Mouse (Mus musculus) monocyte, adult 5-6 weeks (primary cell): Measurements from ENCODE around the gene Mgea5. TPM values are rescaled to one million over a fixed set of nuclear protein-coding genes. Genes with fewer than 3 reads are reported as not detected.

ENCODE experiments used
- ATAC-seq: fragments of 153-309, 156-312 bp; replicated peaks from 2 replicates; pipeline ENCODE4 v1.8.0; 2017; ENCODE audit warnings: mild to moderate bottlenecking; ENCODE audit not compliant: low TSS enrichment, insufficient number of reproducible peaks, severe bottlenecking, poor library complexity, low FRiP score
- total RNA-seq: library from RNA; stranded (forward); fragments of 200-1000, 200-491, 200-594 nt; gene quantifications from 3 replicates; pipeline ENCODE4 v1.2.3, GENCODE M21; 2017

Gene Mgea5
- total RNA-seq, 1 experiment from 2014 or later: 301 TPM

DNA sequence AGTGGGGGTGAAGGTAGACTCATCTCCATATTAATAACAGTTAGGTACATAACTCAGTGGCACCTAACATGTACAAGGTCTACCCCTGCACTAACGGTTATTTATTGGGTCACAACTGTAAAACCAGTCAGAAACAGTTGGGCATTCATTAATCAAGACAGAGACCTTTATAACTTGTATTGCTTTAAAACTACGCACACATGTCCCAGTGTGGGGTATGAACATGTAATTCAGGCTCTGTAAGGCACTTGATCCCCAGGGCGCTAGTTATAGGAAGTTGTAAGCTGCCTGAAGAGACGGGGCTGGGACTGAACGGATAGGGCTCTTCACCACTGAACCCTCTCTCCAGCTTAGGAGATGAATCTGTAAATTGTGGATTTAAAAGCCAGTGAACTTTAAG is 25.0 kb downstream of the Mgea5 start:
- no peak for ATAC-seq

DNA sequence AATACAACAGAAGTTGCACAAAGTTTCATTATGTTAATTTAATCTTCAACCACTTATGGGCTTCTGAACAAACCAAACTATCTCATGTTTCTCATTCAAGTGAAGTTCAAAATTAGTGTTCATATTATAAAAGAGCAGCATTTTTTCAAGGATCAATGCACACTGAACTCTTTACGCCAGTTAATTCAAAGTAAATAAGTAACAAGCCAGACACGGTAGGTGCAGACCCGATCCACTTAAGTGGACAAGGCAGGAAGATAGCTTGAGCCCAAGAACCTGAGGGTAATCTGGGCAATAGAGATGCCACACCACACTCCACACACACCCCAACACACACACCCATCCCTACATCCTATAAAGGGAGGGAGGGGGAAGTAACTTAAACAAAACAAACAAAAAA is 30.1 kb downstream of the Mgea5 start:
- no peak for ATAC-seq

- no peak for ATAC-seq
Measured at GRCm38 (mm10) chr19:45751881-45752280, 31.8 kb downstream of the Mgea5 start.

GRCm38 (mm10) chr19:45749243-45750043 is 34.2 kb downstream of the Mgea5 start, which contains the start of gene Npm3:
Gene Npm3, minus strand, starts transcription at chr19:45749591.
- peak; percentile 34 for ATAC-seq

DNA sequence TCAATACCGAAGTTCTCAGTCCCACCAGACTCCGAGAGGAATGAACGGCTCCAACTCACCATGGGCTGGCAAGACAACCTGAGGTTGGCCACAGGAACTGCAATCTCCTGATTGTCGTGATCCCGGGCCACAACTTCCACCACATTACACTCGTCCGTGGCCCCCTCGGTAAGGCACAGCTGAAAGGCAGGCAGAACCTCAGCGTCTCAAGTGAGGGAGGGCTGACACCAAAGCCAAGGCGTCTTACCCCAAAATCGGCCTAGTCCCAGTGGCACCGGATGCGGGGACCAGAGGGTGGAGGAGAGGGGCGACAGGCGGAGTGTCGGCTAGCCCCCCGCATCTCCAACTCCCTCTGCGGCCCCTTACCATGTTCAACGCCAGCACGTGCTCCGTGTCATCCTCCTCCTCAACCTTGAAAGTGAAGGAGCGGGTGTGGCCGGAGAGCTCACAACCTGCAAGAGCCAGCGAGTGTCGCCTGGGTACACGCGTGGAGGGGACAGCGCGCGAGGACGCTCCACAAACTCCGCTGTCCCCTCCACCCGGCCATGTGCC is 34.9 kb downstream of the Mgea5 start:
- 0 out of 2 replicates have a peak, but pooled peaks have one; percentile 4 for ATAC-seq

DNA sequence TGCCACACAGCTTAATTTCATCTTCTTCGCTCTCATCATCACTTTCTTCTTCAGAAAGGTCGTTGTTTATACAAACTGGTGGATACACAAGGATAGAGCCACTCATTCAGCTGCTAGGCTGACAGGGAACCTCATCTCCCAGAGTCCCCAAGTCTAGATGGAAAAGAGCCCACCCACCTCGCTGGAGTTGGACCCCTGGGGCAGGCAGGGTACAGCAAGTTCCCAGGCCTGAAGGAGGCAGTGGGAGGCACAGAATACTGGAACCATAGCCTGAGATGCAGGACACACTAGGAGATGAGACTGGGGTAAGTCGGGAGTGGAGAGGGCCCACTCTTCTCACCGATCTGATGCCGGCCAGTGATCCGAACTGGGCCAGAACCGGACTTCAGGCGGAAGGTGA is 35.4 kb downstream of the Mgea5 start:
- no peak for ATAC-seq

DNA sequence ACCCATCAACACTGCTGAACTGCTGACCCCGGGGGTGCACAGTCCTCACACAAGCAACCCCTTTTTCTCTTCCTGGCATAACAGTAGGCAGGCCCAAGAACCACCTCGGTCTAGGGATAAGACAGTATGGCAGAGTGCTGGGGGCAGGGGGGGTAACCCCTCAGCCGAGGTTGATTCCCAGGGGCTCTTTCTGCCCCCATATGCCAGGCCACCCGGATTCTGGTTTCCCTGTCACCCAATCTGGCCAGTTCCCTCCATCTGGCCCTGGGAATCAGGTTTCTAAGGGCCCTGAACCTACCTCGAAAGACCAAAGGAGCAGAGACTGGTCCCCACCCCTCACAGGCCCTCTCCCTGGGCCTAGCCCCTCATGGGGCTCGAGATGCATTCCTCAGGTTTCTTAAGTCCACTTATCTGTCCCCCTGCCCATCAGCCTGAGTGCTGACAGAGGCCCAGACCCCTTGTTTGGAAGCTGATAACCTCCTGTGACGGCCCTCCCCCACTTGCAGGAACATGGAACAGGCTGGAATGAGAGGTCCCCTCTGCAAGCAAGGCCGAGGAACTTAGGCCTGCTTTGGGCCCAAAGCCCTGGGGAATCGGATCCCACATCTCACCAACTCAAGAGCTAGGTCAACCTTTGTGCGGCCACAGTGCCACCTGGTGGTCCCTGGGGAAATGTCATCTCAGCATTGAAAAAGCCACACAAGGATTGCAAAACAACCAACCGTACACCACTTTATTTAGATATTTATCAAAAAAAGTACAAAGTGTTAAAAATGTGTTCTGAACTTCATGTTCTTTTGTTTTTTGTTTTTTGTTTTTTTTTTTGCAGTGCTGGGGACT is 36.4 kb downstream of the Mgea5 start:
- peak; percentile 51 for ATAC-seq

DNA sequence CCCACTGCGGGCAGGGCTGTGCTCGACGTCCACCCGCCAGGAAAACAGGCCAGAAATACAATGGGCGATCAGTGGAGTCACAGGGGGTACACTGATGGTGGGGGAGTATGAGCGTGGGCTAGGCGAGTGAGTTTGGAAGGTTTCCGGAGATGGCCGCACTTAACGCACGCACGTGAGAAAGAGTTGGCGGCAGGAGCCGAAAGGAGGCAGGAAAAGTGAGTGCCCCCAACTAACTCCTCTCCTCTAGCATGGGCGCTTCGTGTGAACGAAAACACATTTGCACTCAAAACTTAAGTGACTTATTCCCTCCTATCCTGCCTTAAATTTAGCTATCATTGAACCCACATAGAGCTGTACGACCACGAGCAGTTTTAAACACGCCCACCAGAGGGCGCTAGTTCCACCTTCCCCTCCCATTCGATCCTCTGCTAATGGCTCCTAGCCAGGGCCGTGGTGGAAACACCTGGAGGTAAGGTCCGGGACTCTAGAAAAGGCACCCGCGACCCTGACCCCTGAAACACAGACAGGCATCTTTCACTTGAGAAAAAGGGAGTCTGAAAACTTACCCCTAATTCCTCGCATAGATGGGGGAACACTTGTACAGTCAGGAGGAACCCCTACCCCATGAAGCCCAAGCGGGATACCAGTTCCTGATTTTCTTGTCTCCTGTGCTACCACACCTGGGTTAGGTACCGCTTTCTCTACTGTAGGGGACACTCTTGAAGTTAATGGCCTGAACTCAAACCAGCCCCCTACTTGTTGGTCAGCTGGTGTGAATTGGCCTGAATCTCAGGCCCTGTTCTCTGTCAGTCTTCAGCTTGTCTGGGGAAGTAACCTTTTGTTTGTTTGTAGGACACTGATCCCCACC is 37.2 kb downstream of the Mgea5 start:
- peak; percentile 45; the same call in 1 of the 2 replicates for ATAC-seq

GRCm38 (mm10) chr19:45745344-45746152 is 38.1 kb downstream of the Mgea5 start:
- ATAC-seq: no peak

DNA sequence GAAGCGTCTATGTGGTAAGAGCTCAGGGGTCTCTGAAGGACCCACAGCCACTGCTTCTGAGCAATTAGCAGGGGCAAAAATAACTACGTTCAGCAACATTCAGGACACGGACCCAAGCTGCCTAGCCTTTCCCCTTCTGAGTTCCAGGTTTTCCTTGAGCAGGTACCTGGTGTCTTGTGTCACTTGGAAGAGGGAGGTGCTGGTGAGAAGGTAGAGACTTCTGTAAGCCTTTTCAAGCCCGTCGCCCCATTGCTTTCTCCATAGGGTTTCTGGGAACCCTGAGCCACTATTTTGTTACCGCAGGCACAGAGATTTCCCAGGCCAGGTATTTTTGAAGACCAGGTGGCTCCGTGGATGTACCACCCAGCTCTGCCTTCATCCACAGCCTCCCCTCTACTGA is 40.0 kb downstream of the Mgea5 start:
- no peak for ATAC-seq

GRCm38 (mm10) chr19:45742984-45743575 is 40.6 kb downstream of the Mgea5 start:
- ATAC-seq: no peak

- ATAC-seq: no peak
Measured at GRCm38 (mm10) chr19:45742218-45742983, 41.2 kb downstream of the Mgea5 start, which contains the start of gene Fgf8. Gene Fgf8, minus strand, starts transcription at chr19:45742915.

DNA sequence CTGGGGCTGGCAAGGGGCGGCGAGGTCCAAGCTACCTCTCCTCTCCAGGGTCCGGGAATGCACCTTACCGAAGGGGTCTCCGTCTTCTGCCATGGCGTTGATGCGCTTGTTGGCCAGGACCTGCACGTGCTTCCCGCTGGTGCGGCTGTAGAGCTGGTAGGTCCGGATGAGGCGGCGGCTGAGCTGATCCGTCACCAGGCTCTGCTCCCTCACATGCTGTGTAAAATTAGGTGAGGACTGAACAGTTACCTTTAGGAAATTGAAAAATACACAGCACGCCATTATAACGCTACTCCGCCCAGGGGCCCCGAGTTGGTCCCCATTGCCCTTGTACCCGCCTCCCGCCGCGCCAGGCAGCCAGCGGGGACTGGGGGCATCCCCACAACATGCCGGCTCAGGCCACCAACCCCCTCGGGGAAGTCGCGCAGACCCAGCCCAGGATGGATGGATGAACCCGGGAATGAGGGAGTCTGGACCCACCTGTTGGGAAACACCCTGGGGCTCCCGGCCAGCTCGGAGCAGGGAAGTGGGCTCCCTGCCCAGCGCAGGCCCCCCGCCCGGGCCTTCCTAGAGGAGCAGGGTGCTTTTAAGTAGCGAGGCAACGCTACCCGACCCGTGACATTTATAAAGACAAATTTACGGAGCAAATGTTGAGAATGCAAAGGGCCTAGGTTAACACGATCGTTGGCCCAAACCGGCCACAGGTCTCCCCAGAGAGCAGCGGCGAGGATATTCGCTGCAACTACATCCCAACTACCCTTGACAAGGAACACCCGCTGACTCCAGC is 42.0 kb downstream of the Mgea5 start:
- ATAC-seq: no peak

DNA sequence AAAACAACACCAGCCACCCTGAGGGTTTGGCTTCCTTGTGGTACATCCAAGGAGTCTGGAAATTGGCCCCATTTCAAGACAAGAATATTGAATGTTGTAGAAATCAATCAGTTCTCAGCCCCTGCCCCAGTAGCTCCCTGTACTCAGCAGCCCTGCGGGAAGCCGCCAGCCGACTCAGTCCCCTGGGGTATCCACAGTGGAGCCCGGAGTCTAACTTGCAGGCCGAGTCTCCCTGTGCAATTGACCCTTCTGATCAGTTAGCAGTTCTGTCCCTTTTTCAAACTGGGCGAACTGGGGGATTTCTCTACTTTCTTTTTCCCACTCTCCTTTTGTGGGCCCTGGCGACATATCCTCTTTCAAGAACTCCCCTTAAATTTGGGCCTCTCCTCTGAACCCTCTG is 42.8 kb downstream of the Mgea5 start:
- ATAC-seq: no peak

- ATAC-seq: no peak
Measured at GRCm38 (mm10) chr19:45740233-45740632, 43.4 kb downstream of the Mgea5 start.

- ATAC-seq: no peak
Measured at GRCm38 (mm10) chr19:45738521-45738920, 45.1 kb downstream of the Mgea5 start.
